Mouse (Mus musculus): ENCODE measurements at regions not wholly inside any gene's neighbourhood (a gene's known extent, or its start where the extent isn't known, plus 50 kb on each side); places are given as distances from the start of the nearest gene placed in this dataset.

- TF ChIP-seq MYOG (IDR thresholded peaks at IDR 0.05; ENCODE audit: control insufficient read depth in 1 of 3, insufficient read depth in 1 of 3, insufficient read length in 2 of 3, low read depth in 2 of 3) (no peak), TCF12 (IDR thresholded peaks at IDR 0.05; ENCODE audit: insufficient read depth, poor library complexity, severe bottlenecking) (no peak), MYOD1 (IDR thresholded peaks at IDR 0.05; ENCODE audit: control insufficient read depth in 1 of 3, insufficient read length in 2 of 3, low read depth in 2 of 3) (no peak), USF1 (IDR thresholded peaks at IDR 0.05; ENCODE audit: low read depth) (no peak), TCF3 (IDR thresholded peaks at IDR 0.05; ENCODE audit: insufficient read length, low read depth) (no peak), MAX (IDR thresholded peaks at IDR 0.05; ENCODE audit: low read depth) (no peak), POLR2A (IDR thresholded peaks at IDR 0.05; ENCODE audit: insufficient read length, low read depth) (no peak), SRF (IDR thresholded peaks at IDR 0.05; ENCODE audit: control insufficient read depth, insufficient read length, low read depth) (no peak), E2F4 (IDR thresholded peaks at IDR 0.05; ENCODE audit: insufficient read depth) (no peak), REST (IDR thresholded peaks at IDR 0.05; ENCODE audit: insufficient read depth, insufficient read length) (no peak), CEBPB (IDR thresholded peaks at IDR 0.05; ENCODE audit: insufficient read depth, poor library complexity, severe bottlenecking) (no peak), POLR2AphosphoS2 (IDR thresholded peaks at IDR 0.05; ENCODE audit: insufficient read length, low read depth) (no peak)
- Histone ChIP-seq H3K4me2 (ENCODE audit: low read depth) (no peak overlapping the region), H3K27me3 (ENCODE audit: control insufficient read depth, insufficient read depth, insufficient read length) (no peaks in the 10 kb centered on the region), H3ac (ENCODE audit: control insufficient read depth, insufficient read length) (no peak overlapping the region), H3K36me3 (ENCODE audit: control insufficient read depth, insufficient read depth) (no peaks in the 10 kb centered on the region), H3K4me3 (no peak overlapping the region), H3K79me2 (ENCODE audit: control insufficient read depth, insufficient read depth) (no peaks in the 10 kb centered on the region)
Measured at GRCm38 (mm10) chr15:42219496-42219895, 2085.3 kb downstream of the 9330182O14Rik start.

DNA sequence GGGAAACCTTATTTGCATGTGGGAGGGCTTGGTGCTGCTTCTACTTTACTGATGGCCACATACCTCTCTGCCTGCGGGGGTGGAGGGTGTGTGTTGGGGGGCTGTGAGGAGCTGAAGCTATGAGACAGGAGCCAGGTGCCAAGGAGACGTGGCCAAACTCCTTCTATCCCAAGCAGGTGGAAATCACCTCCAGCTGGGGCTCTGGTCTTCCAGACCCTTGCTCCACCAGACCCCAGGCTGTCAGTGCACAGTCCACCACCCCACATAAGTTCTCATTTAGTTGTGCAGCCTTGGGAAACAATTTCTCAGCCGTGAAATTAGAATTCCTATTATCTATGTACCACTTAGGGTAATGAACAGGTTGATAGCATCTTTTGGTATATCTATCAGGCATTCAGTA is 2085.8 kb downstream of the 9330182O14Rik start:
- H3K4me3 ChIP-seq = no peak overlapping the region
- no peaks in the 10 kb centered on the region for H3K27me3 ChIP-seq (ENCODE audit: control insufficient read depth, insufficient read depth, insufficient read length)
- no peak overlapping the region for H3ac ChIP-seq (ENCODE audit: control insufficient read depth, insufficient read length)
- no peak for TF ChIP-seq POLR2AphosphoS2 (IDR thresholded peaks at IDR 0.05; ENCODE audit: insufficient read length, low read depth)
- no peak for TF ChIP-seq E2F4 (IDR thresholded peaks at IDR 0.05; ENCODE audit: insufficient read depth)
- no peak for TF ChIP-seq USF1 (IDR thresholded peaks at IDR 0.05; ENCODE audit: low read depth)
- TF ChIP-seq MYOD1 (IDR thresholded peaks at IDR 0.05; ENCODE audit: control insufficient read depth in 1 of 3, insufficient read length in 2 of 3, low read depth in 2 of 3) = no peak
- TF ChIP-seq MYOG (IDR thresholded peaks at IDR 0.05; ENCODE audit: control insufficient read depth in 1 of 3, insufficient read depth in 1 of 3, insufficient read length in 2 of 3, low read depth in 2 of 3) = no peak
- TF ChIP-seq SRF (IDR thresholded peaks at IDR 0.05; ENCODE audit: control insufficient read depth, insufficient read length, low read depth) = no peak
- TF ChIP-seq POLR2A (IDR thresholded peaks at IDR 0.05; ENCODE audit: insufficient read length, low read depth) = no peak
- no peak for TF ChIP-seq CEBPB (IDR thresholded peaks at IDR 0.05; ENCODE audit: insufficient read depth, poor library complexity, severe bottlenecking)
- no peak for TF ChIP-seq TCF3 (IDR thresholded peaks at IDR 0.05; ENCODE audit: insufficient read length, low read depth)
- no peak for TF ChIP-seq REST (IDR thresholded peaks at IDR 0.05; ENCODE audit: insufficient read depth, insufficient read length)
- TF ChIP-seq TCF12 (IDR thresholded peaks at IDR 0.05; ENCODE audit: insufficient read depth, poor library complexity, severe bottlenecking) = no peak
- no peak for TF ChIP-seq MAX (IDR thresholded peaks at IDR 0.05; ENCODE audit: low read depth)
- H3K4me2 ChIP-seq (ENCODE audit: low read depth) = no peak overlapping the region
- no peaks in the 10 kb centered on the region for H3K36me3 ChIP-seq (ENCODE audit: control insufficient read depth, insufficient read depth)
- H3K79me2 ChIP-seq (ENCODE audit: control insufficient read depth, insufficient read depth) = no peaks in the 10 kb centered on the region

DNA sequence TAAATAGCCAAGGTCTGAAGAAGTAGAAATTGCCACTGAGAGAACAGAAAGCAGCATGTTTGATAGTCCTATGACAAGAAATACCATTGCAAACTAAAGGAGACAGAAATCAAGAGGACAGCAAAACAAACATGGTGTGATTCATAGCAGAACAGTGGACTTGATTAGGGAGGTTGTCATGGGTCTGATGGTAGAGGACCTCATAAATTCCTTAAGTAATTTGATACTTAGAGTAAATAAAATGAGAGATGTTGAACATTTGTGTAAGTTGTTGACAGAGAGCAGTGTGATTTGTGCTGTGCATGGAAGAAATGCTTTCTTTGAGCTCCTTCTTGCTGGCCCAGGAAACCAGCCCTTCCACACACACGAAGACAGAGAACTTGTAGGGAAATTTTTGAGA is 2090.8 kb downstream of the 9330182O14Rik start:
- TF ChIP-seq SRF (IDR thresholded peaks at IDR 0.05; ENCODE audit: control insufficient read depth, insufficient read length, low read depth) (no peak), E2F4 (IDR thresholded peaks at IDR 0.05; ENCODE audit: insufficient read depth) (no peak), MYOG (IDR thresholded peaks at IDR 0.05; ENCODE audit: control insufficient read depth in 1 of 3, insufficient read depth in 1 of 3, insufficient read length in 2 of 3, low read depth in 2 of 3) (no peak), REST (IDR thresholded peaks at IDR 0.05; ENCODE audit: insufficient read depth, insufficient read length) (no peak), TCF12 (IDR thresholded peaks at IDR 0.05; ENCODE audit: insufficient read depth, poor library complexity, severe bottlenecking) (no peak), POLR2AphosphoS2 (IDR thresholded peaks at IDR 0.05; ENCODE audit: insufficient read length, low read depth) (no peak), CEBPB (IDR thresholded peaks at IDR 0.05; ENCODE audit: insufficient read depth, poor library complexity, severe bottlenecking) (no peak), MYOD1 (IDR thresholded peaks at IDR 0.05; ENCODE audit: control insufficient read depth in 1 of 3, insufficient read length in 2 of 3, low read depth in 2 of 3) (no peak), MAX (IDR thresholded peaks at IDR 0.05; ENCODE audit: low read depth) (no peak), POLR2A (IDR thresholded peaks at IDR 0.05; ENCODE audit: insufficient read length, low read depth) (no peak), TCF3 (IDR thresholded peaks at IDR 0.05; ENCODE audit: insufficient read length, low read depth) (no peak), USF1 (IDR thresholded peaks at IDR 0.05; ENCODE audit: low read depth) (no peak)
- Histone ChIP-seq H3K4me3 (no peak overlapping the region), H3K27me3 (ENCODE audit: control insufficient read depth, insufficient read depth, insufficient read length) (no peaks in the 10 kb centered on the region), H3K36me3 (ENCODE audit: control insufficient read depth, insufficient read depth) (no peaks in the 10 kb centered on the region), H3ac (ENCODE audit: control insufficient read depth, insufficient read length) (no peak overlapping the region), H3K4me2 (ENCODE audit: low read depth) (no peak overlapping the region), H3K79me2 (ENCODE audit: control insufficient read depth, insufficient read depth) (no peaks in the 10 kb centered on the region)

DNA sequence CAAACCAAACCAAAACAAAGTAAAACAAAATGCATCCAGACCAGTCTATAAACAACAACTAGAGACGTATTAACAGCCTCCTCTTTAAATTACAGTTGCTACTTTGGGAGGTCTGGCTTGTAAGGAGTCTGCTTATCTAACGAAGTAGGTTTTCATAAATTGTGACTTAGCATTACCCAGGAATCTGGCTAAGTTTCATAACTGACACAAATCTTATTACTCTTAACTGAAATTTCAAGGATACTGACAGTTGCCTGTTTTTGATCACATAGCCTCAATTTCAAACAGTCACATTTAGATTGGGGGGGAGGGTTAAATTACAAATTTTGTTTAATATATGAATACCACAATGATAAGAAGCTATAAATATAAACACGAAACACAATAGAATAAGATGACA is 2097.5 kb downstream of the 9330182O14Rik start:
- Histone ChIP-seq H3K27me3 (ENCODE audit: control insufficient read depth, insufficient read depth, insufficient read length) (no peaks in the 10 kb centered on the region), H3ac (ENCODE audit: control insufficient read depth, insufficient read length) (no peak overlapping the region)
- TF ChIP-seq POLR2AphosphoS2 (IDR thresholded peaks at IDR 0.05; ENCODE audit: insufficient read length, low read depth) (no peak), MAX (IDR thresholded peaks at IDR 0.05; ENCODE audit: low read depth) (no peak), SRF (IDR thresholded peaks at IDR 0.05; ENCODE audit: control insufficient read depth, insufficient read length, low read depth) (no peak), MYOD1 (IDR thresholded peaks at IDR 0.05; ENCODE audit: control insufficient read depth in 1 of 3, insufficient read length in 2 of 3, low read depth in 2 of 3) (no peak), POLR2A (IDR thresholded peaks at IDR 0.05; ENCODE audit: insufficient read length, low read depth) (no peak), E2F4 (IDR thresholded peaks at IDR 0.05; ENCODE audit: insufficient read depth) (no peak), USF1 (IDR thresholded peaks at IDR 0.05; ENCODE audit: low read depth) (no peak), TCF12 (IDR thresholded peaks at IDR 0.05; ENCODE audit: insufficient read depth, poor library complexity, severe bottlenecking) (no peak), MYOG (IDR thresholded peaks at IDR 0.05; ENCODE audit: control insufficient read depth in 1 of 3, insufficient read depth in 1 of 3, insufficient read length in 2 of 3, low read depth in 2 of 3) (no peak), TCF3 (IDR thresholded peaks at IDR 0.05; ENCODE audit: insufficient read length, low read depth) (no peak), CEBPB (IDR thresholded peaks at IDR 0.05; ENCODE audit: insufficient read depth, poor library complexity, severe bottlenecking) (no peak), REST (IDR thresholded peaks at IDR 0.05; ENCODE audit: insufficient read depth, insufficient read length) (no peak)

More for the DNA sequence above, 2097.5 kb downstream of the 9330182O14Rik start:
- no peaks in the 10 kb centered on the region for H3K79me2 ChIP-seq (ENCODE audit: control insufficient read depth, insufficient read depth)
- H3K4me3 ChIP-seq = no peak overlapping the region
- H3K4me2 ChIP-seq (ENCODE audit: low read depth) = no peak overlapping the region
- H3K36me3 ChIP-seq (ENCODE audit: control insufficient read depth, insufficient read depth) = no peaks in the 10 kb centered on the region
